Mouse (Mus musculus) hindbrain, embryonic 11.5 days (tissue): ENCODE results near the gene Parg. TPM values are rescaled to one million over a fixed set of nuclear protein-coding genes. Genes with fewer than 3 reads are reported as not detected.

Experiments used
- ATAC-seq: fragments of 200-750 bp; cut with Nextera tagmentation; 2 replicates; pipeline ENCODE4 v1.8.0; 2017; ENCODE audit warnings: mild to moderate bottlenecking, moderate TSS enrichment, moderate library complexity; ENCODE audit not compliant: low FRiP score
- DNase-seq: peaks from one replicate; pipeline ENCODE4 v3.0.0-alpha.2; 2015; ENCODE audit warnings: low spot score
- H3K27ac ChIP-seq: fragments of 300-500 bp; sonication (generic); 2 replicates; pipeline ENCODE4 v1.5.1; 2014; ENCODE audit warnings: mild to moderate bottlenecking, low read depth, low read length
- H3K27me3 ChIP-seq: fragments of 300-500 bp; sonication (generic); 2 replicates; pipeline ENCODE4 v1.6.1; 2014; ENCODE audit warnings: mild to moderate bottlenecking, low read length, moderate library complexity, mixed read lengths; ENCODE audit not compliant: control insufficient read depth, insufficient read depth
- H3K36me3 ChIP-seq: fragments of 300-500 bp; sonication (generic); 2 replicates; pipeline ENCODE4 v1.6.1; 2014; ENCODE audit warnings: mild to moderate bottlenecking, low read length, moderate library complexity, mixed read lengths; ENCODE audit not compliant: control insufficient read depth, insufficient read depth
- H3K4me1 ChIP-seq: fragments of 300-500 bp; sonication (generic); replicated peaks from 2 replicates; pipeline ENCODE4 v1.6.1; 2014; ENCODE audit warnings: low read length, mixed read lengths; ENCODE audit not compliant: control insufficient read depth, insufficient read depth
- H3K4me2 ChIP-seq: fragments of 300-500 bp; sonication (generic); replicated peaks from 2 replicates; pipeline ENCODE4 v1.6.1; 2014; ENCODE audit warnings: mild to moderate bottlenecking, low read depth, low read length
- H3K4me3 ChIP-seq: fragments of 300-500 bp; sonication (generic); 2 replicates; pipeline ENCODE4 v1.5.1; 2014; ENCODE audit warnings: low read depth, low read length
- H3K9ac ChIP-seq: fragments of 300-500 bp; sonication (generic); 2 replicates; pipeline ENCODE4 v1.6.1; 2014; ENCODE audit warnings: low read depth, low read length
- H3K9me3 ChIP-seq: fragments of 300-500 bp; sonication (generic); 2 replicates; pipeline ENCODE4 v1.6.1; 2016; ENCODE audit warnings: low read length; ENCODE audit not compliant: control insufficient read depth
- WGBS: fragments of 180-500 bp; shearing (Covaris S2); extraction: QIAGEN DNeasy Blood & Tissue Kit; methylation state at CpG from one replicate; pipeline ENCODE4 v1.1.7; 2014; 5-methylcytosine and 5-hydroxymethylcytosine counted together
- polyA plus RNA-seq: library from polyadenylated mRNA; unstranded; fragments of >200 nt; fragmentation: Nextera tagmentation; extraction: Ambion mirVana; gene quantifications from 2 replicates; pipeline ENCODE4 v1.2.1, GENCODE M21; 2014

Parg gene
- polyA plus RNA-seq, 1 experiment from 2014 or later, result 62.0 TPM

DNA sequence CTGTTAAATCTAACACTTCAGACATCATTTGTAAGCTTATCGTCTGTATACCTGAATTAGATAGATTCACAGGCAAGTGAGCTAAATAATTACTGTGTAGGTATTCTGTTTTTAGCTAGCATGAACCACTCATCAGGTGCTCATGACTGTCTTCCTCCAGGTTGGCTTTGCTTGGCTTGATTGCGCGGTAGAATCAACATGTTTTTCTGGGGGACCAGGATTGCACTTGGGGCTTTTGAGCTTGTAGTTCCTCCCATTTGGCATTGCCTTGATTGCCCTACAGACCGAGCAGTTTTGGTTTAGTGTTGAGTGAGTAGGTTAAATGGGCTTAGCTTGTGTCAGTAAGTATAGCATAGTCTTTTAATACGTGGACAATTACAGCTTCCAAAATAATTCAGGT, 39.5 kb upstream of the Parg start:
- H3K36me3 ChIP-seq, result no peaks in the 10 kb centered on the region
- WGBS, result 92% methylated on average over 5 of the region's 5 CpGs
- H3K9me3 ChIP-seq, result no peaks in the 10 kb centered on the region
- H3K27ac ChIP-seq, result no peak overlapping the region
- no peak for DNase-seq
- H3K9ac ChIP-seq, result no peak overlapping the region
- H3K27me3 ChIP-seq, result no peaks in the 10 kb centered on the region
- H3K4me2 ChIP-seq, result no peak overlapping the region
- H3K4me1 ChIP-seq, result peaks cover 8% of the 10 kb centered on the region; the same call in 1 of the 2 replicates
- no peak for ATAC-seq
- H3K4me3 ChIP-seq, result no peak overlapping the region

GRCm38 (mm10) chr14:32163203-32163888, 38.4 kb upstream of the Parg start:
- Histone ChIP-seq H3K4me2 (no peak overlapping the region), H3K9me3 (no peaks in the 10 kb centered on the region), H3K36me3 (no peaks in the 10 kb centered on the region), H3K9ac (no peak overlapping the region), H3K27me3 (no peaks in the 10 kb centered on the region), H3K4me1 (peaks cover 8% of the 10 kb centered on the region; the same call in 1 of the 2 replicates), H3K27ac (no peak overlapping the region), H3K4me3 (no peak overlapping the region)
- ATAC-seq, result no peak
- WGBS, result 93% methylated on average over 11 of the region's 11 CpGs
- no peak for DNase-seq

GRCm38 (mm10) chr14:32164173-32165051, 37.3 kb upstream of the Parg start:
- H3K4me1 ChIP-seq, result peaks cover 8% of the 10 kb centered on the region; the same call in 1 of the 2 replicates
- no peak overlapping the region for H3K4me2 ChIP-seq
- H3K27ac ChIP-seq, result no peak overlapping the region
- H3K4me3 ChIP-seq, result no peak overlapping the region
- DNase-seq (no peak), ATAC-seq (no peak)
- no peak overlapping the region for H3K9ac ChIP-seq
- no peaks in the 10 kb centered on the region for H3K9me3 ChIP-seq
- H3K36me3 ChIP-seq, result no peaks in the 10 kb centered on the region
- WGBS, result 85% methylated on average over 8 of the region's 8 CpGs
- H3K27me3 ChIP-seq, result no peaks in the 10 kb centered on the region

DNA sequence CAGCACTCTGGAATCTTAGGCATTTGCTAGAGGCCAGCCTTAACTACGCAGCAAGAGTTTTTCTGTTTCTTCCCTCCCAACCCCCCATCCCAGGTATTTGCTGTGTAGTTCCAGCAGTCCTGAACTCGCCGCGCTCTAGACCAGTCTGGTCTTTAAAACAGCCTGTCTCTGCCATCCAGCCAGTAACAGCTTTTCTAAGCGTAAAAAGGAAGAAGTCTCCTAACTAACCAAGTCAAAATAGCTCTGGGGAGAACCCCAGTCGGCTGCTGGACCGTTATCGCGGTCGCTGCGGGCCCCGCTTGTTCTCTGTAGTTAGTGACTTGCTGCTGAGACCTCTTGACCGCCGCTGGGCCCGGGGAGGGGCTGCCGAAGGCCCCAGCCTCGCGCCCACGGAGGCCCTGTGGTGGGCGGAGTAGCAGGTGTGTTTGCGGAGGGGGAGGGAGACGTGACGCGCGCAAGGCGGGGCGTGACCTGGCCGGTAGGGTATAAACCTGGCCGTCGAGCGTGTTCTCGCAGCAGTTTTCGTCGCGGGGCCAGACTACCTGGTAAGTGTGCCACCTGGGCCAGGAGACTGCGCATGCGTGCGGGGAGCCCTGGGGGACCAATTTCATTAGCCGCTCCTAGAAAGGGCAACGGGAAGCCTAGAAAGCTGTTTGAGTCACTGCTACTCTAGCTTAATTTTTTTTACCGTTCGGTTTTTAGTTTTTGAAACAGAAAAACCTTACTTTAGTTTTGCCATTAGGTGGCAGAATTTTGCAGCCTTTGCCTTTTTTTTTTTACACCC, 36.3 kb upstream of the Parg start:
- peak overlapping the region; percentile 59 for H3K9ac ChIP-seq
- 1% methylated on average over 42 of the region's 42 CpGs for WGBS
- H3K4me1 ChIP-seq, result peaks cover 6% of the 10 kb centered on the region; the same call in 1 of the 2 replicates
- 0 out of 2 replicates have a peak overlapping the region, but pooled peaks have one; percentile 10 for H3K27ac ChIP-seq
- no peaks in the 10 kb centered on the region for H3K27me3 ChIP-seq
- no peaks in the 10 kb centered on the region for H3K9me3 ChIP-seq
- H3K36me3 ChIP-seq, result no peaks in the 10 kb centered on the region
- DNase-seq (peak; percentile 74), ATAC-seq (no peak)
- peak overlapping the region; percentile 93 for H3K4me2 ChIP-seq
- H3K4me3 ChIP-seq, result peak overlapping the region; percentile 48

- H3K4me1 ChIP-seq, result peaks cover 3% of the 10 kb centered on the region; the same call in 1 of the 2 replicates
- no peak overlapping the region for H3K27ac ChIP-seq
- no peak overlapping the region for H3K9ac ChIP-seq
- H3K4me2 ChIP-seq, result no peak overlapping the region
- H3K36me3 ChIP-seq, result no peaks in the 10 kb centered on the region
- H3K4me3 ChIP-seq, result peak overlapping the region; percentile 48; the same call in 1 of the 2 replicates
- DNase-seq, result no peak
- H3K9me3 ChIP-seq, result no peaks in the 10 kb centered on the region
- H3K27me3 ChIP-seq, result no peaks in the 10 kb centered on the region
- WGBS, result 77% methylated on average over 2 of the region's 2 CpGs
- ATAC-seq, result no peak
These were observed 35.7 kb upstream of the Parg start for GRCm38 (mm10) chr14:32166062-32166441.

DNA sequence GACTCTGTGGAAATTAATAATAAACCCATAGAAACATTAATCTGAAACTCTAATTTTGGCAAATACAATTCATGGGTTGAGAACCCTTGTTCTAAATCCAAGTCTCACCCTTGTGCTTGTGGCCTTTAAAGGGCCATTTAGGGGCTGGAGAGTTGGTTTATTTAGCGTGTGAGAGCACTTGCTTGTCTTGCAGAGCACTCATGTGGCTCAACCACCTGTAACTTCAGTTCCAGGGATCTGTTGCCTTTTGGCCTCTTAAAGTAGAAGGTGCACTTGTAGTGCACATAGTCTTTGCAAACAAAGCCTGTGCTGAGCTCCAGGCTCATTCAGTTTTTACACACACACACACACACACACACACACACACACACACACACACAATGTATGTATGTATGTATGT, 34.9 kb upstream of the Parg start:
- ATAC-seq, result no peak
- no peak overlapping the region for H3K9ac ChIP-seq
- H3K27me3 ChIP-seq, result no peaks in the 10 kb centered on the region
- H3K9me3 ChIP-seq, result no peaks in the 10 kb centered on the region
- H3K4me2 ChIP-seq, result no peak overlapping the region
- no peak for DNase-seq
- no peak overlapping the region for H3K27ac ChIP-seq
- peaks cover 3% of the 10 kb centered on the region; the same call in 1 of the 2 replicates for H3K4me1 ChIP-seq
- WGBS, result 100% methylated on average over 1 of the region's 1 CpGs
- H3K36me3 ChIP-seq, result no peaks in the 10 kb centered on the region
- H3K4me3 ChIP-seq, result no peak overlapping the region

DNA sequence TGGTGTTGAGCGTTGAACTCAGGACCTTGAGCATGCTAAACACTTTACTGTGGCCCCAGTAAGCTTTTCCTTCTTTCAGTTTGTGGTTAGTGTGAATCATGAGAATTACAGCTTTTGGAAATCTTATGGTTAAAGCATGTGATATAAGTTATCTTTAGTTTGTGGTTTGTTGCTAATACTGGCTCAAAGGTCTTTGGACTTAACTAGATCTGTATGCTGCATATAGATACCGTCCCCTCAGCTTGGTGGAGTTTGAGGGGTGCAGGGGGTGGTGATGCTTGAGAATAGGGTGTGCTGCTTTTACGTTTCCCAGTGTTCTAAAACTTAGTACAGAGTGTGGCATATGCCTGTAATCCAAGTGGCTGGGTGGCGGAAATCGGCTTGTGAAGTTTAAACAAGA, 34.4 kb upstream of the Parg start:
- Histone ChIP-seq H3K27me3 (no peaks in the 10 kb centered on the region), H3K4me3 (no peak overlapping the region), H3K36me3 (no peaks in the 10 kb centered on the region), H3K9me3 (no peaks in the 10 kb centered on the region), H3K4me1 (peaks cover 3% of the 10 kb centered on the region; the same call in 1 of the 2 replicates), H3K27ac (no peak overlapping the region), H3K4me2 (no peak overlapping the region), H3K9ac (no peak overlapping the region)
- DNase-seq, result no peak
- WGBS, result 92% methylated on average over 5 of the region's 5 CpGs
- no peak for ATAC-seq

- no peaks in the 10 kb centered on the region for H3K9me3 ChIP-seq
- no peaks in the 10 kb centered on the region for H3K27me3 ChIP-seq
- no peaks in the 10 kb centered on the region for H3K36me3 ChIP-seq
- DNase-seq (no peak), ATAC-seq (no peak)
- H3K27ac ChIP-seq, result no peak overlapping the region
- peaks cover 3% of the 10 kb centered on the region; the same call in 1 of the 2 replicates for H3K4me1 ChIP-seq
- 85% methylated on average over 3 of the region's 3 CpGs for WGBS
- H3K9ac ChIP-seq, result no peak overlapping the region
- H3K4me3 ChIP-seq, result no peak overlapping the region
- H3K4me2 ChIP-seq, result no peak overlapping the region
These were observed 33.0 kb upstream of the Parg start for GRCm38 (mm10) chr14:32168653-32169231.
